Mouse (Mus musculus): Measurements from ENCODE around the gene Gm28042. TPM values are rescaled to one million over a fixed set of nuclear protein-coding genes. Genes with fewer than 3 reads are reported as not detected.
A peak's percentile ranks its signal among the peaks of the same experiment; 100 is the strongest.

The Gm28042 gene
- polyA plus RNA-seq (2012; rRNA removed) = 7.0 and 8.8 TPM in 2 replicates

- WGBS = 5% methylated on average over 50 of the region's 50 CpGs
- H3K4me3 ChIP-seq (ENCODE audit: control insufficient read depth, insufficient read depth, low read length) = peak within 1 kb of the TSS; percentile 60
- DNase-seq = peak; percentile 96
- H3K4me1 ChIP-seq (replicated peaks; ENCODE audit: control insufficient read depth, insufficient read depth, low read length) = peaks cover 11% of the 10 kb centered on the region
- TF ChIP-seq CTCF (IDR thresholded peaks at IDR 0.05; ENCODE audit: borderline replicate concordance, control insufficient read depth, extremely low read depth, insufficient read depth, low read length, poor library complexity) = 0 out of 2 replicates have a peak, but pooled peaks have one; percentile 25
- TF ChIP-seq POLR2A (IDR thresholded peaks at IDR 0.05; ENCODE audit: control insufficient read depth, extremely low read depth, insufficient read depth, low read length, poor library complexity) = peak; percentile 84
- H3K27ac ChIP-seq (ENCODE audit: control insufficient read depth, insufficient read depth, low read length) = peak within 1 kb of the TSS; percentile 70
- no peaks in the 10 kb centered on the region for H3K27me3 ChIP-seq (ENCODE audit: control insufficient read depth, insufficient read depth, low read length)
- no peaks in the 10 kb centered on the region for H3K36me3 ChIP-seq (ENCODE audit: control insufficient read depth, insufficient read depth, low read length)
These were observed at the start of gene Gm28042, which contains the start of gene Jmjd7 for GRCm38 (mm10) chr2:120026984-120027949. TSS of gene Gm28042 (plus strand) at chr2:120027493. TSS of gene Jmjd7 (plus strand) at chr2:120027483.

DNA sequence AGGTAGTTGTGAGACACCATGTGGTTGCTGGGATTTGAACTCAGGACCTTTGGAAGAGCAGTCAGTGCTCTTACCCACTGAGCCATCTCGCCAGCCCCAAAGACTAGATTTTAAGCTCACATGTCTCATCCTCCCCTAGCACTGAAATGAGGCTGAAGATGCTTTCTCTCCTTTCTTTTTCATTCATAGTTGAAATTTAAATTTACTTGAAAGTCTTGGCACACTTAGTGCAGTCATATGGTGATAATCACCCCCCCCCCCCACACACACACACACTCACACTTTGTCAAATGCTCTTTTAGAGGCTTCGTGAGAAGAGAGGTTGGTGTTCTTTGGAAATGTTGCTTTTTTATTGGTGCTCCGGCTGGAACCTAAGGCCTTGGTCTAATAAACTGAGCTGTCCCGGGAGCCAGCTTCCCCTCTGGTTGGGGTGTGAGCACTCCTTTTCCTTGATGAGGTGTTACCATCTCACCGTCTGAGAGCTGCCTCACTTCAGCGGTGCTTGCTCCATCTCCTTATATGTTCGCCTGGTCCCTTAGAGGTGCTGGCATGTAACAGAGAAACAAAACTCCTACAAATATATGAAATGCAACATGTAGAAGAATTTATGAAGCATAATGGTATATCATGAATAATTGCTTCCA is 46.8 kb upstream of the Gm28042 start:
- Histone ChIP-seq H3K27ac (ENCODE audit: control insufficient read depth, insufficient read depth, low read length) (no peak overlapping the region), H3K4me1 (replicated peaks; ENCODE audit: control insufficient read depth, insufficient read depth, low read length) (no peaks in the 10 kb centered on the region), H3K36me3 (ENCODE audit: control insufficient read depth, insufficient read depth, low read length) (no peaks in the 10 kb centered on the region), H3K4me3 (ENCODE audit: control insufficient read depth, insufficient read depth, low read length) (no peak overlapping the region), H3K27me3 (ENCODE audit: control insufficient read depth, insufficient read depth, low read length) (no peaks in the 10 kb centered on the region)
- DNase-seq = no peak
- TF ChIP-seq POLR2A (IDR thresholded peaks at IDR 0.05; ENCODE audit: control insufficient read depth, extremely low read depth, insufficient read depth, low read length, poor library complexity) (no peak), CTCF (IDR thresholded peaks at IDR 0.05; ENCODE audit: borderline replicate concordance, control insufficient read depth, extremely low read depth, insufficient read depth, low read length, poor library complexity) (no peak)
- WGBS = 97% methylated on average over 7 of the region's 7 CpGs

DNA sequence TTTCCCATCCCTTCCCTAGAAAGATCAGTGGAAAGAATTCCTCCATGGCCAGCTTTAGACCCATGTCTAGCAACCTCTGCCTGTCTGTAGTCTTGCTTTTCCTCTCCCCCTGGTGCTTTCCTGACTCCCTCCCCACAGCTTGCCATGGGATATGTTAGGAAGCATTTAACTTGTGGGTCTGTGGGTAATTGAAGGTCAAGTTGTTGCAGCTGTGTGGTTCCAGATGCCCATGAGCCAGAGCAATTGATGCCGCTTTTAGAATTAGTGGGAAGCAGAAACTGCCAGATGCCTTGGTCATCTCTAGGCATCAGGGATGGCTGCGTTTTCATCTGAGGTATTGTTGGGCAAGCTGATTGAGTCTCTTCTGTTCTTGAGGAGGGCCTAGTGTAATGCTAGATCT is 45.7 kb upstream of the Gm28042 start:
- 92% methylated on average over 2 of the region's 2 CpGs for WGBS
- no peak for TF ChIP-seq CTCF (IDR thresholded peaks at IDR 0.05; ENCODE audit: borderline replicate concordance, control insufficient read depth, extremely low read depth, insufficient read depth, low read length, poor library complexity)
- no peak overlapping the region for H3K4me3 ChIP-seq (ENCODE audit: control insufficient read depth, insufficient read depth, low read length)

GRCm38 (mm10) chr2:119985871-119986270 is 41.4 kb upstream of the Gm28042 start:
- Histone ChIP-seq H3K27me3 (ENCODE audit: control insufficient read depth, insufficient read depth, low read length) (no peaks in the 10 kb centered on the region), H3K36me3 (ENCODE audit: control insufficient read depth, insufficient read depth, low read length) (no peaks in the 10 kb centered on the region), H3K4me3 (ENCODE audit: control insufficient read depth, insufficient read depth, low read length) (no peak overlapping the region), H3K27ac (ENCODE audit: control insufficient read depth, insufficient read depth, low read length) (no peak overlapping the region), H3K4me1 (replicated peaks; ENCODE audit: control insufficient read depth, insufficient read depth, low read length) (no peaks in the 10 kb centered on the region)
- no peak for DNase-seq
- WGBS = 93% methylated on average over 8 of the region's 8 CpGs
- TF ChIP-seq POLR2A (IDR thresholded peaks at IDR 0.05; ENCODE audit: control insufficient read depth, extremely low read depth, insufficient read depth, low read length, poor library complexity) (no peak), CTCF (IDR thresholded peaks at IDR 0.05; ENCODE audit: borderline replicate concordance, control insufficient read depth, extremely low read depth, insufficient read depth, low read length, poor library complexity) (no peak)

More for the DNA sequence above, 45.7 kb upstream of the Gm28042 start:
- no peak for DNase-seq
- no peaks in the 10 kb centered on the region for H3K36me3 ChIP-seq (ENCODE audit: control insufficient read depth, insufficient read depth, low read length)
- no peaks in the 10 kb centered on the region for H3K27me3 ChIP-seq (ENCODE audit: control insufficient read depth, insufficient read depth, low read length)
- H3K4me1 ChIP-seq (replicated peaks; ENCODE audit: control insufficient read depth, insufficient read depth, low read length) = no peaks in the 10 kb centered on the region
- H3K27ac ChIP-seq (ENCODE audit: control insufficient read depth, insufficient read depth, low read length) = no peak overlapping the region

DNA sequence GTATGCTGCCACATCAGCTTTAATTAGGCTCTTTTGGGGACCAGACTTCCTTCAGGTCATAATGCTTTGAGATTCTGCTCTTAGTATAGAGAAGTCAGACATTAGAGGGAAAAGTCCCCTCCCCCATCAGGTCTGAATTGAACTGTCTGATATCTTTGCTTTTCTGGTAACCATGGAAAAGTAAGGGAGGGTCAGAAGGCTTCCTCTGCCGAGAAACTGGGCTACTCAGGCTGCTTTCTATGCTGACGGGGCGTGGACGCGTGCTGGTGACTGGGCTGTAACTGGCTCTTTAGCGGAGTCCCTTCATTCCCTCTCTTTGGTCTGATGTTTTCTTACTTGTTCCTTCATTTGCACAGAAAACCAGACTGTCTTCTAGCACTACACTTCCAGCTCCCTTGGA is 40.9 kb upstream of the Gm28042 start:
- WGBS = 84% methylated on average over 6 of the region's 6 CpGs
- Histone ChIP-seq H3K4me3 (ENCODE audit: control insufficient read depth, insufficient read depth, low read length) (no peak overlapping the region), H3K27me3 (ENCODE audit: control insufficient read depth, insufficient read depth, low read length) (no peaks in the 10 kb centered on the region), H3K4me1 (replicated peaks; ENCODE audit: control insufficient read depth, insufficient read depth, low read length) (no peaks in the 10 kb centered on the region), H3K36me3 (ENCODE audit: control insufficient read depth, insufficient read depth, low read length) (no peaks in the 10 kb centered on the region), H3K27ac (ENCODE audit: control insufficient read depth, insufficient read depth, low read length) (no peak overlapping the region)
- TF ChIP-seq POLR2A (IDR thresholded peaks at IDR 0.05; ENCODE audit: control insufficient read depth, extremely low read depth, insufficient read depth, low read length, poor library complexity) (no peak), CTCF (IDR thresholded peaks at IDR 0.05; ENCODE audit: borderline replicate concordance, control insufficient read depth, extremely low read depth, insufficient read depth, low read length, poor library complexity) (no peak)
- DNase-seq = no peak

GRCm38 (mm10) chr2:119987441-119987840 is 39.9 kb upstream of the Gm28042 start:
- WGBS = 97% methylated on average over 2 of the region's 2 CpGs
- H3K4me1 ChIP-seq (replicated peaks; ENCODE audit: control insufficient read depth, insufficient read depth, low read length) = no peaks in the 10 kb centered on the region

More at GRCm38 (mm10) chr2:119987441-119987840, 39.9 kb upstream of the Gm28042 start:
- no peak overlapping the region for H3K4me3 ChIP-seq (ENCODE audit: control insufficient read depth, insufficient read depth, low read length)
- no peak overlapping the region for H3K27ac ChIP-seq (ENCODE audit: control insufficient read depth, insufficient read depth, low read length)
- TF ChIP-seq POLR2A (IDR thresholded peaks at IDR 0.05; ENCODE audit: control insufficient read depth, extremely low read depth, insufficient read depth, low read length, poor library complexity) = no peak
- no peak for TF ChIP-seq CTCF (IDR thresholded peaks at IDR 0.05; ENCODE audit: borderline replicate concordance, control insufficient read depth, extremely low read depth, insufficient read depth, low read length, poor library complexity)
- no peaks in the 10 kb centered on the region for H3K36me3 ChIP-seq (ENCODE audit: control insufficient read depth, insufficient read depth, low read length)
- H3K27me3 ChIP-seq (ENCODE audit: control insufficient read depth, insufficient read depth, low read length) = no peaks in the 10 kb centered on the region
- no peak for DNase-seq
